Mouse (Mus musculus) heart, embryonic 13.5 days (tissue): ENCODE measurements around the gene Lrrc63. TPM values are rescaled to one million over a fixed set of nuclear protein-coding genes. Genes with fewer than 3 reads are reported as not detected.
"Not testable (repeated sequence)": the region's sequence is repeated elsewhere in the genome, so short reads cannot be mapped to it uniquely, and the experiment has no call there.

Experiments
- ATAC-seq: fragments of 200-750 bp; cut with Nextera tagmentation; 2 replicates; pipeline ENCODE4 v1.8.0; 2017; ENCODE audit warnings: moderate TSS enrichment; ENCODE audit not compliant: insufficient number of reproducible peaks, low FRiP score, low TSS enrichment; ENCODE audit errors: extremely low read depth
- H3K27ac ChIP-seq: fragments of 300-500 bp; sonication (generic); replicated peaks from 2 replicates; pipeline ENCODE4 v1.5.1; 2015; ENCODE audit warnings: moderate library complexity, mild to moderate bottlenecking, inconsistent platforms
- H3K27me3 ChIP-seq: fragments of 300-500 bp; sonication (generic); replicated peaks from 2 replicates; pipeline ENCODE4 v1.6.1; 2015; ENCODE audit warnings: mild to moderate bottlenecking, inconsistent platforms
- H3K36me3 ChIP-seq: fragments of 300-500 bp; sonication (generic); 2 replicates; pipeline ENCODE4 v1.6.1; 2015; ENCODE audit warnings: mild to moderate bottlenecking, inconsistent platforms
- H3K4me1 ChIP-seq: fragments of 300-500 bp; sonication (generic); 2 replicates; pipeline ENCODE4 v1.6.1; 2015; ENCODE audit warnings: inconsistent platforms
- H3K4me2 ChIP-seq: fragments of 300-500 bp; sonication (generic); 2 replicates; pipeline ENCODE4 v1.6.1; 2015; ENCODE audit warnings: inconsistent platforms, mild to moderate bottlenecking, moderate library complexity
- H3K4me3 ChIP-seq: fragments of 300-500 bp; sonication (generic); 2 replicates; pipeline ENCODE4 v1.5.1; 2015; ENCODE audit warnings: moderate library complexity, mild to moderate bottlenecking, inconsistent platforms
- H3K9ac ChIP-seq: fragments of 300-500 bp; sonication (generic); 2 replicates; pipeline ENCODE4 v1.6.1; 2015; ENCODE audit warnings: inconsistent platforms, mild to moderate bottlenecking, moderate library complexity
- H3K9me3 ChIP-seq: fragments of 300-500 bp; sonication (generic); 2 replicates; pipeline ENCODE4 v1.6.1; 2016; ENCODE audit warnings: inconsistent platforms
- WGBS: fragments of 180-500 bp; shearing (Covaris S2); methylation state at CpG from one replicate; pipeline ENCODE4 v1.1.7; 2015; ENCODE audit warnings: mixed read lengths; 5-methylcytosine and 5-hydroxymethylcytosine counted together
- polyA plus RNA-seq: library from polyadenylated mRNA; unstranded; fragments of >200 nt; fragmentation: Nextera tagmentation; extraction: Ambion mirVana; gene quantifications from 2 replicates; pipeline ENCODE4 v1.2.1, GENCODE M21; 2015

Gene Lrrc63
- polyA plus RNA-seq, 1 experiment from 2014 or later, result 0.11 TPM

- Histone ChIP-seq H3K9me3 (no peaks in the 10 kb centered on the region), H3K4me2 (no peak overlapping the region), H3K4me3 (no peak overlapping the region), H3K27me3 (no peaks in the 10 kb centered on the region), H3K27ac (no peak overlapping the region), H3K9ac (no peak overlapping the region), H3K4me1 (peaks cover 15% of the 10 kb centered on the region), H3K36me3 (no peaks in the 10 kb centered on the region)
- 47% methylated on average over 3 of the region's 3 CpGs for WGBS
- ATAC-seq, result no peak
These were observed 37.8 kb upstream of the Lrrc63 start for GRCm38 (mm10) chr14:75168501-75168900.

DNA sequence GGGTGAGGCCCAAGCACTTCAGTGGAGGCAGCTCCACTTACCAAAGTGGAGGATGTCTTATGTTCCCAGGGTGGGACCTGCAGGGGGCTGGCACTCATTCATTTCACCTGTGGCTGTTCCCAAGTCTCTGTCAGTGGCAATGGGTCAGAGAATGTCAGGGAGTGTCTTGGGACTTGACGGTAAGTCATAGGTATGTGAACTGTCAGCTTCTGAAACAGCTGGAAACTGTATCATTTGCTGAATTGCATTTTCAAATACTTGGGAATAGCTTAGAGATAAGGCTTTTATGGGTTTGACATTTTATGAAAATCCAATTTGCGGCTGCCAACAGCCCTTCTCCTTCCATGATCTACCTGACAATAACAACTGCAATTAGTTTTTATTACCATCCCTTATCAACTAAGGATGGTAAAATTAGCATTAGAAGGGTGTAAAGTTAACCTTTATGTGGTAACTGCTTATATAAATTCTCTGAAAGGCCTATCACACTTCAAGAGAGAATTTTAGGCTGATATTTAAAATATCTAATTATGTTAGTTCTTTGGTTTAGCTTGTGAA is 35.0 kb upstream of the Lrrc63 start:
- H3K9me3 ChIP-seq, result no peaks in the 10 kb centered on the region
- peaks cover 9% of the 10 kb centered on the region for H3K4me1 ChIP-seq
- ATAC-seq, result no peak
- no peaks in the 10 kb centered on the region for H3K27me3 ChIP-seq
- H3K4me3 ChIP-seq, result no peak overlapping the region
- H3K4me2 ChIP-seq, result no peak overlapping the region
- H3K9ac ChIP-seq, result no peak overlapping the region
- H3K27ac ChIP-seq, result no peak overlapping the region
- 65% methylated on average over 2 of the region's 2 CpGs for WGBS
- no peaks in the 10 kb centered on the region for H3K36me3 ChIP-seq

DNA sequence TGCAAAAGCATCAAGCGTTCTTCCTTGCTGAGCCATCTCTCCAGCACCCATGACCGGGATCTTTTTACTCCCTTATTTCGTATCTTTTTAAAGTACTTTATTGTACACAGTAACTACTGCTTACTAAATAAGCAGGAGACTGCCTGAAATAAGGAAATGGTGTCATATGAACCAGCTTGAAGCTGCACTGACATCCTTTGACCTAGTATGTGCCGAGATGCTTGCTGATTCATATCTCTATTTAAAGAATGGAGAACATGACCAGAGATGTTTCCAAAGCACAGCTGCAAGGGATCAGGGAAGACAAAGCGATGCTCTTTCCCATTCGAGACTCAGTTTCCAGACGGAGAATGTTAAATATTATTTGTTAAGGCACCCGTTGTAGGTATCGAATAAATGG is 33.7 kb upstream of the Lrrc63 start:
- Histone ChIP-seq H3K4me1 (no peaks in the 10 kb centered on the region), H3K4me3 (no peak overlapping the region), H3K9me3 (no peaks in the 10 kb centered on the region), H3K27ac (no peak overlapping the region), H3K36me3 (no peaks in the 10 kb centered on the region), H3K4me2 (no peak overlapping the region), H3K9ac (no peak overlapping the region), H3K27me3 (no peaks in the 10 kb centered on the region)
- 90% methylated on average over 9 of the region's 9 CpGs for WGBS
- no peak for ATAC-seq

- H3K27ac ChIP-seq, result no peak overlapping the region
- H3K36me3 ChIP-seq, result no peaks in the 10 kb centered on the region
- no peak for ATAC-seq
- 70% methylated on average over 8 of the region's 8 CpGs for WGBS
- no peaks in the 10 kb centered on the region for H3K9me3 ChIP-seq
- H3K27me3 ChIP-seq, result no peaks in the 10 kb centered on the region
- H3K4me3 ChIP-seq, result no peak overlapping the region
- no peak overlapping the region for H3K9ac ChIP-seq
- no peaks in the 10 kb centered on the region for H3K4me1 ChIP-seq
- no peak overlapping the region for H3K4me2 ChIP-seq
These were observed 33.2 kb upstream of the Lrrc63 start for GRCm38 (mm10) chr14:75163866-75164265.

- H3K4me1 ChIP-seq, result no peaks in the 10 kb centered on the region
- H3K4me2 ChIP-seq, result no peak overlapping the region
- H3K9me3 ChIP-seq, result no peaks in the 10 kb centered on the region
- no peak overlapping the region for H3K4me3 ChIP-seq
- ATAC-seq, result no peak
- H3K27ac ChIP-seq, result no peak overlapping the region
- no peaks in the 10 kb centered on the region for H3K27me3 ChIP-seq
- no peaks in the 10 kb centered on the region for H3K36me3 ChIP-seq
- WGBS, result 89% methylated on average over 2 of the region's 2 CpGs
- H3K9ac ChIP-seq, result no peak overlapping the region
These were observed 28.7 kb upstream of the Lrrc63 start for GRCm38 (mm10) chr14:75159375-75159774.

- Histone ChIP-seq H3K4me2 (no peak overlapping the region), H3K4me1 (no peaks in the 10 kb centered on the region), H3K9ac (no peak overlapping the region), H3K36me3 (no peaks in the 10 kb centered on the region), H3K9me3 (no peaks in the 10 kb centered on the region), H3K27ac (no peak overlapping the region), H3K27me3 (no peaks in the 10 kb centered on the region), H3K4me3 (no peak overlapping the region)
- WGBS, result 69% methylated on average over 8 of the region's 8 CpGs
- ATAC-seq, result no peak
These were observed 23.8 kb upstream of the Lrrc63 start for GRCm38 (mm10) chr14:75154481-75154880.

GRCm38 (mm10) chr14:75151146-75151545 is 20.5 kb upstream of the Lrrc63 start:
- H3K4me2 ChIP-seq, result no peak overlapping the region
- H3K27me3 ChIP-seq, result no peaks in the 10 kb centered on the region
- no peaks in the 10 kb centered on the region for H3K9me3 ChIP-seq
- H3K4me1 ChIP-seq, result peaks cover 8% of the 10 kb centered on the region; the same call in 1 of the 2 replicates
- no peak overlapping the region for H3K27ac ChIP-seq
- no peak overlapping the region for H3K9ac ChIP-seq
- no peaks in the 10 kb centered on the region for H3K36me3 ChIP-seq
- no peak overlapping the region for H3K4me3 ChIP-seq
- no peak for ATAC-seq
- 57% methylated on average over 3 of the region's 3 CpGs for WGBS

- no peak for ATAC-seq
- no peaks in the 10 kb centered on the region for H3K9me3 ChIP-seq
- H3K27ac ChIP-seq, result no peak overlapping the region
- no peaks in the 10 kb centered on the region for H3K36me3 ChIP-seq
- H3K4me1 ChIP-seq, result peaks cover 8% of the 10 kb centered on the region; the same call in 1 of the 2 replicates
- WGBS, result 47% methylated on average over 2 of the region's 2 CpGs
- H3K9ac ChIP-seq, result no peak overlapping the region
- no peaks in the 10 kb centered on the region for H3K27me3 ChIP-seq
- no peak overlapping the region for H3K4me3 ChIP-seq
- H3K4me2 ChIP-seq, result no peak overlapping the region
These were observed 20.0 kb upstream of the Lrrc63 start for GRCm38 (mm10) chr14:75150653-75151052.

- H3K9me3 ChIP-seq, result no peaks in the 10 kb centered on the region
- 52% methylated on average over 9 of the region's 9 CpGs for WGBS
- H3K27me3 ChIP-seq, result no peaks in the 10 kb centered on the region
- H3K27ac ChIP-seq, result no peak overlapping the region; the same call in 1 of the 2 replicates
- no peaks in the 10 kb centered on the region for H3K36me3 ChIP-seq
- H3K9ac ChIP-seq, result no peak overlapping the region
- H3K4me2 ChIP-seq, result no peak overlapping the region
- H3K4me3 ChIP-seq, result no peak overlapping the region
- peaks cover 8% of the 10 kb centered on the region; the same call in 1 of the 2 replicates for H3K4me1 ChIP-seq
- no peak for ATAC-seq
These were observed 17.5 kb upstream of the Lrrc63 start for GRCm38 (mm10) chr14:75148229-75148628.

DNA sequence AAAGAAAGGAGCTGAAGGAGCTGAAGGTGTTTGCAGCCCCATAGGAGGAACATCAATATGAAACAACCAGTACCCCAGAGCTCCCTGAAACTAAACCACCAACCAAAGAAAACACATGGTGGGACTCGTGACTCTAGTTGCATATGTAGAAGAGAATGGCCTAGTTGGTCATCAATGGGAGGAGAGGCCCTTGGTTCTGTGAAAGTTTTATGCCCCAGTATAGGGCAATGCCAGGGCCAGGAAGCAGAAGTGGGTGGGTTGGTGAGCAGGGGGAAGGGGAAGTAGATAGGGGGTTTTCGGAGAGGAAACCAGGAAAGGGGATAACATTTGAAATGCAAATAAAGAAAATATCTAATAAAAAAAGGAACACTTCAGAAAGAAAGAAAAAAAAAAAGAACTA is 17.0 kb upstream of the Lrrc63 start:
- H3K4me1 ChIP-seq, H3K9ac ChIP-seq, ATAC-seq, H3K27ac ChIP-seq, H3K9me3 ChIP-seq, H3K4me2 ChIP-seq, H3K4me3 ChIP-seq, H3K36me3 ChIP-seq, H3K27me3 ChIP-seq: not testable (repeated sequence)
- WGBS, result 75% methylated on average over 2 of the region's 2 CpGs

DNA sequence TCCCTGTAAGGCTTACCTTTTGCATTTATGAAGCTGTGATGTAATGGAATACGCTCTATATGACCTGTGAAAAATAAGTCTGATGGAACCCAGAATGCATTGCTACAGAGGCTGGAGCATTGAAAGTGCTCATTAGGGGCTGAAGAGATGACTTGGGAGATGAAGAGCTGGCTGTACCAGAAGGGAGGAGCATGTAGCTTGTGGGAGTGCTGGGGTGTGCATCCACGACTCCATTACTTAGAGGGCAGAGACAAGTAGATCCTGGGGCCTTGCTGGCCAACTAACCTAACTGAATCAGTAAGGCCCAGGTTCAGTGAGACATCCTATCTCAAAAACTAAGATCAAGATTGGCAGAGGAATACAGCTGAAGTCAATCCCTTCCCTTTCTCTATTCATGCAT is 8.5 kb upstream of the Lrrc63 start:
- Histone ChIP-seq H3K4me1 (peaks cover 14% of the 10 kb centered on the region), H3K9me3 (no peaks in the 10 kb centered on the region), H3K27ac (peak overlapping the region; percentile 38), H3K27me3 (peaks cover 11% of the 10 kb centered on the region), H3K9ac (no peak overlapping the region), H3K4me2 (peak overlapping the region; percentile 25), H3K4me3 (no peak overlapping the region), H3K36me3 (no peaks in the 10 kb centered on the region)
- 81% methylated on average over 2 of the region's 2 CpGs for WGBS
- ATAC-seq, result no peak

- Histone ChIP-seq H3K27me3 (peaks cover 11% of the 10 kb centered on the region), H3K27ac (peak overlapping the region; percentile 38; the same call in 1 of the 2 replicates), H3K4me3 (no peak overlapping the region), H3K4me2 (peak overlapping the region; percentile 25), H3K4me1 (peaks cover 14% of the 10 kb centered on the region), H3K36me3 (no peaks in the 10 kb centered on the region), H3K9me3 (no peaks in the 10 kb centered on the region), H3K9ac (no peak overlapping the region)
- peak; percentile 79 for ATAC-seq
- 14% methylated on average over 10 of the region's 10 CpGs for WGBS
These were observed 7.8 kb upstream of the Lrrc63 start for GRCm38 (mm10) chr14:75138503-75138902.
